In the genomic region with DNA sequence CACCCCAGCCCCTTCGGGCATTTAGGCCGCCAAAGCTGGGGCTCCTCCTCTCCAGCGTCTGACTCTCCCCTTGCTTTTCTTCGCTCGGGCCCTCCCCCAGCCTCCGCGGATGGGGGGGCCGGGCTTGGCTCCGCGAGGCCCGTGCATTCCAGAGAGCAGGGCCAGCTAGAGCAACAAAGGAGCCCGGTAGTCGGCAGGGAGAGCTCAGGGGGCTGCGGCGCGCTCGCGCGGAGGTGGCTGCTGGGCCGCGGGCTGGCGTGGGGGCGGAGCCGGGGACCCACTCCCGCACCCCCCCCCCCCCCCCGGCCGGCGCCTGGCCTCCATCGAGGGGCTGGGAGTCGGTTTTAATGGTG, we compare ENCODE assay signal across 8 mouse cellular contexts. TPM values are rescaled to one million over a fixed set of nuclear protein-coding genes. Genes with fewer than 3 reads are reported as not detected.
A peak's percentile ranks its signal among the peaks of the same experiment; 100 is the strongest.
DNase-seq lines count a peak whose midpoint lies in the region; ATAC-seq and TF ChIP-seq lines count a peak whose summit lies in the region.

Gene Smo, plus strand, starts transcription at position 168 of the 353 bp plus-strand sequence.

- H3K4me1 ChIP-seq in spleen, adult 2 months (ENCODE audit: control insufficient read depth, insufficient read depth, insufficient read length): peaks cover 6% of the 10 kb centered on the region; the same call in 1 of the 2 replicates
- peaks cover 29% of the 10 kb centered on the region for H3K4me1 ChIP-seq in embryonic facial prominence, embryonic 13.5 days
- H3K4me1 ChIP-seq in heart, embryonic 10.5 days: peaks cover 28% of the 10 kb centered on the region
- H3K4me1 ChIP-seq in liver, embryonic 13.5 days (replicated peaks): peaks cover 32% of the 10 kb centered on the region
- 0 out of 2 replicates have a peak, but pooled peaks cover 4% of the 10 kb centered on the region for H3K4me1 ChIP-seq in neural tube, embryonic 14.5 days (ENCODE audit: control insufficient read depth, insufficient read depth, low read length)

- H3K9ac ChIP-seq in embryonic facial prominence, embryonic 13.5 days: peak within 1 kb of the TSS; percentile 100
- H3K9ac ChIP-seq in liver, embryonic 13.5 days: peak within 1 kb of the TSS; percentile 82
- H3K9ac ChIP-seq in neural tube, embryonic 14.5 days (replicated peaks; ENCODE audit: low read depth, low read length): peak within 1 kb of the TSS; percentile 74

- peak within 1 kb of the TSS; percentile 53 for H3K4me3 ChIP-seq in spleen, adult 2 months (ENCODE audit: extremely low read depth, insufficient read depth, insufficient read length)
- H3K4me3 ChIP-seq in embryonic facial prominence, embryonic 13.5 days: peak within 1 kb of the TSS; percentile 93
- peak within 1 kb of the TSS; percentile 93 for H3K4me3 ChIP-seq in heart, embryonic 10.5 days
- H3K4me3 ChIP-seq in liver, embryonic 13.5 days (replicated peaks): peak within 1 kb of the TSS; percentile 70
- H3K4me3 ChIP-seq in neural tube, embryonic 14.5 days (ENCODE audit: low read depth, low read length): peak within 1 kb of the TSS; percentile 81

- no peaks in the 10 kb centered on the region for H3K9me3 ChIP-seq in embryonic facial prominence, embryonic 13.5 days
- no peaks in the 10 kb centered on the region for H3K9me3 ChIP-seq in heart, embryonic 10.5 days
- no peaks in the 10 kb centered on the region for H3K9me3 ChIP-seq in liver, embryonic 13.5 days (replicated peaks)
- H3K9me3 ChIP-seq in neural tube, embryonic 14.5 days (ENCODE audit: control insufficient read depth, low read length): no peaks in the 10 kb centered on the region

- no peak within 1 kb of the TSS for H3K27ac ChIP-seq in spleen, adult 2 months (ENCODE audit: insufficient read depth, low read length)
- H3K27ac ChIP-seq in embryonic facial prominence, embryonic 13.5 days: peak within 1 kb of the TSS; percentile 99
- H3K27ac ChIP-seq in heart, embryonic 10.5 days: peak within 1 kb of the TSS; percentile 99
- H3K27ac ChIP-seq in liver, embryonic 13.5 days: peak within 1 kb of the TSS; percentile 73
- H3K27ac ChIP-seq in neural tube, embryonic 14.5 days (ENCODE audit: low read depth, low read length): peak within 1 kb of the TSS; percentile 73

- no peak for DNase-seq in spleen, adult 2 months (ENCODE audit: low read depth in 1 of 2, low spot score in 2 of 2)
- DNase-seq in spleen, postnatal 14 days (ENCODE audit: low spot score in 2 of 2): no peak
- DNase-seq in heart, embryonic 10.5 days (ENCODE audit: low spot score): peak; percentile 95
- DNase-seq in kidney, adult 9 months: peak; percentile 74
- peak; percentile 54 for DNase-seq in liver, embryonic 13.5 days
- DNase-seq in urinary bladder, postnatal 10 days (ENCODE audit: low spot score): peak; percentile 37

- TF ChIP-seq CTCF in spleen, adult 2 months (IDR thresholded peaks at IDR 0.05; ENCODE audit: extremely low read depth, insufficient read depth, insufficient read length, insufficient replicate concordance): no peak

- WGBS in spleen, adult 2 months: 2% methylated on average over 25 of the region's 30 CpGs
- 0% methylated on average over 22 of the region's 30 CpGs for WGBS in embryonic facial prominence, embryonic 13.5 days
- WGBS in heart, embryonic 10.5 days: under 1% methylated on average over 24 of the region's 30 CpGs
- WGBS in liver, embryonic 13.5 days (ENCODE audit: insufficient replicate concordance): 0% methylated on average over 26 of the region's 30 CpGs
- 2% methylated on average over 9 of the region's 30 CpGs for WGBS in neural tube, embryonic 14.5 days

- peak within 1 kb of the TSS; percentile 92 for H3K4me2 ChIP-seq in embryonic facial prominence, embryonic 13.5 days
- peak within 1 kb of the TSS; percentile 88 for H3K4me2 ChIP-seq in liver, embryonic 13.5 days
- H3K4me2 ChIP-seq in neural tube, embryonic 14.5 days (ENCODE audit: low read depth, low read length): peak within 1 kb of the TSS; percentile 98

- peaks cover 12% of the 10 kb centered on the region for H3K27me3 ChIP-seq in spleen, adult 2 months (ENCODE audit: control insufficient read depth, insufficient read depth, low read length)
- H3K27me3 ChIP-seq in embryonic facial prominence, embryonic 13.5 days: no peaks in the 10 kb centered on the region
- H3K27me3 ChIP-seq in heart, embryonic 10.5 days (ENCODE audit: insufficient read depth, poor library complexity, severe bottlenecking): no peaks in the 10 kb centered on the region
- H3K27me3 ChIP-seq in liver, embryonic 13.5 days: peaks cover 71% of the 10 kb centered on the region
- no peaks in the 10 kb centered on the region for H3K27me3 ChIP-seq in neural tube, embryonic 14.5 days (ENCODE audit: control insufficient read depth, insufficient read depth, low read length)

- TF ChIP-seq POLR2A in spleen, adult 2 months (IDR thresholded peaks at IDR 0.05; ENCODE audit: low read depth, low read length): no peak

- H3K36me3 ChIP-seq in spleen, adult 2 months (ENCODE audit: control insufficient read depth, insufficient read depth, low read length): no peaks in the 10 kb centered on the region
- peaks cover 18% of the 10 kb centered on the region for H3K36me3 ChIP-seq in embryonic facial prominence, embryonic 13.5 days
- peaks cover 13% of the 10 kb centered on the region; the same call in 1 of the 2 replicates for H3K36me3 ChIP-seq in heart, embryonic 10.5 days
- H3K36me3 ChIP-seq in liver, embryonic 13.5 days: no peaks in the 10 kb centered on the region
- H3K36me3 ChIP-seq in neural tube, embryonic 14.5 days (ENCODE audit: control insufficient read depth, insufficient read depth, low read length): no peaks in the 10 kb centered on the region

- peak; percentile 99 for ATAC-seq in embryonic facial prominence, embryonic 13.5 days (ENCODE audit: insufficient number of reproducible peaks, insufficient read depth, low FRiP score, low TSS enrichment, low read depth)
- peak; percentile 75 for ATAC-seq in liver, embryonic 13.5 days (ENCODE audit: low read depth)
- peak; percentile 95 for ATAC-seq in neural tube, embryonic 14.5 days (ENCODE audit: low read depth)

RNA-seq across cellular contexts. Expression of gene Smo, which starts in this region (rescaled TPM):
- 7.2 and 8.8 TPM in 2 replicates for polyA plus RNA-seq in spleen, adult 2 months (2012; rRNA removed)
- 53.0 and 57.4 TPM in 2 replicates for polyA plus RNA-seq in embryonic facial prominence, embryonic 13.5 days (2015; fragmentation: Nextera tagmentation; extraction: Ambion mirVana)
- 21.7 and 36.9 TPM in 2 replicates for polyA plus RNA-seq in heart, embryonic 10.5 days (2016; fragmentation: Nextera tagmentation; extraction: Ambion mirVana)
- polyA plus RNA-seq in liver, embryonic 13.5 days (2015; fragmentation: Nextera tagmentation; extraction: Ambion mirVana): 3.4 and 4.3 TPM in 2 replicates
- polyA plus RNA-seq in neural tube, embryonic 14.5 days (2014; fragmentation: Nextera tagmentation; extraction: Ambion mirVana): 9.2 and 14.5 TPM in 2 replicates

Comparison
In these comparisons a context has a peak if more than half of its experiments do, and no peak if none do; other contexts are left out.
1. DNase-seq: peak in heart, embryonic 10.5 days (single experiment), kidney, adult 9 months (single experiment), liver, embryonic 13.5 days (single experiment) and urinary bladder, postnatal 10 days (single experiment); none in spleen, adult 2 months (0 of 2) and spleen, postnatal 14 days (0 of 2).
2. Peak in every context shown above with its lines, with median percentiles within 50 percentile points of each other: H3K4me3 ChIP-seq, ATAC-seq, H3K4me2 ChIP-seq and H3K9ac ChIP-seq.